Mouse (Mus musculus) neural tube, embryonic 14.5 days (tissue): ENCODE results near the gene Pgam2. TPM values are rescaled to one million over a fixed set of nuclear protein-coding genes. Genes with fewer than 3 reads are reported as not detected.

Experiments
- ATAC-seq: fragments of 200-750 bp; cut with Nextera tagmentation; 2 replicates; pipeline ENCODE4 v1.8.0; 2017; ENCODE audit warnings: low read depth, mild to moderate bottlenecking, moderate TSS enrichment, moderate library complexity
- H3K27ac ChIP-seq: fragments of 300-500 bp; sonication (generic); 2 replicates; pipeline ENCODE4 v1.5.1; 2014; ENCODE audit warnings: low read depth, mild to moderate bottlenecking, control low read depth, low read length, moderate library complexity, mixed read lengths
- H3K27me3 ChIP-seq: fragments of 300-500 bp; sonication (generic); 2 replicates; pipeline ENCODE4 v1.6.1; 2014; ENCODE audit warnings: low read length; ENCODE audit not compliant: control insufficient read depth, insufficient read depth
- H3K36me3 ChIP-seq: fragments of 300-500 bp; sonication (generic); 2 replicates; pipeline ENCODE4 v1.6.1; 2014; ENCODE audit warnings: low read length, mixed read lengths; ENCODE audit not compliant: control insufficient read depth, insufficient read depth
- H3K4me1 ChIP-seq: fragments of 300-500 bp; sonication (generic); 2 replicates; pipeline ENCODE4 v1.6.1; 2014; ENCODE audit warnings: low read length; ENCODE audit not compliant: control insufficient read depth, insufficient read depth
- H3K4me2 ChIP-seq: fragments of 300-500 bp; sonication (generic); 2 replicates; pipeline ENCODE4 v1.6.1; 2014; ENCODE audit warnings: mild to moderate bottlenecking, low read depth, low read length, control low read depth
- H3K4me3 ChIP-seq: fragments of 300-500 bp; sonication (generic); 2 replicates; pipeline ENCODE4 v1.5.1; 2014; ENCODE audit warnings: low read depth, low read length, control low read depth, mixed read lengths
- H3K9ac ChIP-seq: fragments of 300-500 bp; sonication (generic); replicated peaks from 2 replicates; pipeline ENCODE4 v1.6.1; 2014; ENCODE audit warnings: low read depth, mild to moderate bottlenecking, control low read depth, low read length, mixed read lengths
- H3K9me3 ChIP-seq: fragments of 300-500 bp; sonication (generic); 2 replicates; pipeline ENCODE4 v1.6.1; 2016; ENCODE audit warnings: low read length; ENCODE audit not compliant: control insufficient read depth
- WGBS: fragments of 180-500 bp; shearing (Covaris S2); extraction: QIAGEN DNeasy Blood & Tissue Kit; methylation state at CpG from one replicate; pipeline ENCODE4 v1.1.7; 2014; 5-methylcytosine and 5-hydroxymethylcytosine counted together
- polyA plus RNA-seq: library from polyadenylated mRNA; unstranded; fragments of >200 nt; fragmentation: Nextera tagmentation; extraction: Ambion mirVana; gene quantifications from 2 replicates; pipeline ENCODE4 v1.2.1, GENCODE M21; 2014

Gene Pgam2
- polyA plus RNA-seq, 1 experiment from 2014 or later, result 2.8 TPM

DNA sequence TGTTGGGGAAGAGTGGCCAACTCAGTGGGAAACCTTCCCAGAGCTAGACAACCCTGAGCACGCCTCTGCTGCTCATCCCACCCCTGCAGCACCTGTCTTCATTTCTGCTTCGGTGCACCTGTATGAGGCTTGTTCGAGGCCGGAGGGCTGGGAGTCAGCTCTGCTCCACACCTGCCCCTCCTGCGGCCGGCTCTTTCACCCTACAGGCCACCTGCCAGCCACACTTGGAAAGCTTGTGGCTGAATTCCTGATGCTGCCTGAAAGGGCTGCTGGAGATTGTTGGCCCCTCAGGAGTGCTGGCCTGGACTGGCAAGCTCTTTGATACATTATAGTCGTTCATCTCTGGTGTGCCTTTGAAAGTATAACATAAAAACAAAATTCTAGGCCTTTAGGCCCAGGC, 36.8 kb upstream of the Pgam2 start:
- no peak overlapping the region for H3K4me2 ChIP-seq
- H3K27ac ChIP-seq, result no peak overlapping the region
- no peak overlapping the region for H3K4me3 ChIP-seq
- H3K27me3 ChIP-seq, result no peaks in the 10 kb centered on the region
- H3K9me3 ChIP-seq, result no peaks in the 10 kb centered on the region
- no peaks in the 10 kb centered on the region for H3K4me1 ChIP-seq
- H3K36me3 ChIP-seq, result no peaks in the 10 kb centered on the region
- no peak for ATAC-seq
- 81% methylated on average over 7 of the region's 7 CpGs for WGBS
- H3K9ac ChIP-seq, result no peak overlapping the region

DNA sequence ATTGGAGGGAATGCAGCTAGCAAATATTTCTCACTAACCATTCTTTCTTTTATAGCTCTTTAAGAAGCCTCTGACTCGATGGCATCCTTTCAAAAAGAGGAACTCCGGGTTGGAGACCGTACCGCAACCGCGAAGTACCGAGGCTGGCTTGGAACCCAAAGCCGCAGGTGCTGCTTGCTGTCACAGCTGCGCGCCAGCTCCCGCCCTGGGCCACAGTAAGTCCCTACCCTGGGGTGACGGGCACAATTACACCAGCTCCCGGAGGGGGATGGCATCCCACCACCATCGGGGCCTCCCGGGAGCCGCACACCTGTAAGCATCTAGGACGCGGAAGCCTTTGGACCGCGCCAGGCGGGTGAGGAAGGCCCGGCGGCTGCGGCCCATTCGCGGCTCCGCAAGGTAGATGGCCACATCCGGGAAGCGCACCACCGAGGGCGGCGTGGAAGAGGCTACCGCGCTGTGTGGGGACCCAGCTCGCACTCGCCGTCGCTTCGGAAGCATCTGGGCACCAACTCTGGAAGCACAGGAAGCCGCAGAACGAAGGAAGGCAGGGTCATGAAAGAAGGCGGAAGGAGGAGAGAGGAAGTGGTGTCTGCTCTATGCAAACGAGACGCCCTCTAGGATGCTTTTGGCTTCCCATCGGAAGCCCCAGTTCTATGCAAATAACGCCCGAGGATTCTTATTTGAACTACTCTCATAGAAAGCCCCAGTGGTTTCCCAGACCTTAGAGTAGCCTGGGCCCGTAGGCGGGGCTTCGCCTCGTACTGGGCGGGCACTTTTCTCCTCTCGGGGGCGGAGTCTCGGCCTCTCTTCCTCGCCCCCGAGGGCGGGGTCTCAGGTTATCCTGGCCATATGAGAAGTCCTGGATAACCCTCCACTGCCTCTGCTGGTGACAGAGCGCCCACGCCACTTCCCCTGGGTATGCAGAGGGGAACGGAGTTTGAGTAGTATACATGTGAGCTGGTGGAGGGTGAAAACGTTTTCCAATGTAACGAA, 34.0 kb upstream of the Pgam2 start, which contains the start of gene Polm:
TSS of gene Polm (minus strand) at position 766 of the 996 bp plus-strand sequence.
- no peaks in the 10 kb centered on the region for H3K9me3 ChIP-seq
- H3K36me3 ChIP-seq, result no peaks in the 10 kb centered on the region
- no peaks in the 10 kb centered on the region for H3K27me3 ChIP-seq
- H3K4me1 ChIP-seq, result no peaks in the 10 kb centered on the region
- peak within 1 kb of the TSS; percentile 87 for H3K4me2 ChIP-seq
- peak within 1 kb of the TSS; percentile 66 for H3K27ac ChIP-seq
- peak within 1 kb of the TSS; percentile 67 for H3K9ac ChIP-seq
- peak; percentile 96 for ATAC-seq
- H3K4me3 ChIP-seq, result peak within 1 kb of the TSS; percentile 64
- under 1% methylated on average over 63 of the region's 63 CpGs for WGBS

DNA sequence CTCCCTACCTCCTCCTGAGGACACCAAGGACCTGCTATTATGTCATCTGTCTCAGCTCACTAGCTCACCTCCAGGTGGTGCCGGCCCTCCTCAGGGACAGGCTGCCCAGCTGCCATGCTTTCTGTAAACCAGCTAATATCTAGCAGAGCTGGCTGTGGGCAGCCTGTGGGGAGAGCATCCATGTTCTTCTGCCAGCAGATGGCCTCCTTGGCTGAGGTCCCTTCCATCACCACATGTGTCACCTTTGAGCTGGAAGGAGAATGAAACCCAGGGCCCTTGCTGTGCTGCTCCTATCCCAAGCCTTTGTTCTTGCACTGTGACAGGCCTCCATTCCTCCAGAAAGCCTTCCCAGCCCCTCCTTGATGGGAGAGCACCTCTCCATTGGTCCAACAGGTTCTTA, 32.6 kb upstream of the Pgam2 start:
- ATAC-seq, result 0 out of 2 replicates have a peak, but pooled peaks have one; percentile 9

DNA sequence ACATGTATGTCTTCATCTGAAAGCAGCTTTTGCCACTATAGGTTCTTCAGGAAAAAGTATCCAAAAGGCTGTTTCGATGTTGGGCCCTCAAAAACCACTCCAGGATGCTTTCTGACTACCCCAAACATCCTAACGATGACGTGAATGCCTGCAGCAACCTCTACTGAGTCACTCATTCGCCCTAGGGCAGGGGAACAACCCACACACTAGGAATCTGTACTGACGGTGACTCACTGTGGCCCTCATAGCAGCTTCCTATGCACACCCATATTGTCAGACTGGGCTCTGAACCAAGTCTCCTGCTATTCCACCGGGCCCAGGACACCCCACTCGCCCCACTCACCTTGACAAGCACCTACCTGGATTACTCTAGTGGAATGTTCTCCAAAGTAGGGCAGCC, 31.5 kb upstream of the Pgam2 start:
- Histone ChIP-seq H3K9me3 (no peaks in the 10 kb centered on the region), H3K36me3 (peaks cover 5% of the 10 kb centered on the region; the same call in 1 of the 2 replicates), H3K27ac (no peak overlapping the region), H3K4me3 (no peak overlapping the region), H3K4me1 (no peaks in the 10 kb centered on the region), H3K4me2 (no peak overlapping the region), H3K9ac (no peak overlapping the region), H3K27me3 (no peaks in the 10 kb centered on the region)
- no peak for ATAC-seq
- WGBS, result 91% methylated on average over 7 of the region's 7 CpGs

More for the DNA sequence above, 32.6 kb upstream of the Pgam2 start:
- no peaks in the 10 kb centered on the region for H3K4me1 ChIP-seq
- no peaks in the 10 kb centered on the region for H3K27me3 ChIP-seq
- H3K9ac ChIP-seq, result no peak overlapping the region
- no peak overlapping the region for H3K4me2 ChIP-seq
- no peak overlapping the region for H3K27ac ChIP-seq
- H3K4me3 ChIP-seq, result no peak overlapping the region
- no peaks in the 10 kb centered on the region for H3K9me3 ChIP-seq
- peaks cover 5% of the 10 kb centered on the region; the same call in 1 of the 2 replicates for H3K36me3 ChIP-seq
- 65% methylated on average over 1 of the region's 1 CpGs for WGBS

DNA sequence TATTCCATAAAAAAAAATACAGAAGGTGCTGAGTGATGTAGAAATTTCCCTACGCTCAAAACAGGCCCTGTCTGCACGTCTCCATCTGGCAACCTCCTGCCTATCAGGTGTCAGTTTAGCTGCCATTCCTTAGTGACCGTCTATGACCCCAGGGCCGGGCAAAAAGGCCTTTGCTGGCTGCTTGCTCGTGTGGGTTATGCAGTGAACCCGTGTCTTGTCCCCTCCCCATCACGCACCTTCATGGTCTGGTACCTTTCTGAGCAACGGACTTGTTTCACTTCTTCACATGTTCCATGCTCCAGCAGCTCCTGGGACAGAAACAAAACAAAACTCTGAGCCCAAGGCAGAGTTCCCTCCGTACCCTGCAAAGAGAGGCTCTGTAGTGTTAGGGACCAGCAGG, 31.0 kb upstream of the Pgam2 start:
- no peaks in the 10 kb centered on the region for H3K9me3 ChIP-seq
- no peak overlapping the region for H3K4me3 ChIP-seq
- no peak for ATAC-seq
- H3K36me3 ChIP-seq, result peaks cover 5% of the 10 kb centered on the region
- no peak overlapping the region for H3K27ac ChIP-seq
- no peak overlapping the region for H3K9ac ChIP-seq
- H3K4me1 ChIP-seq, result no peaks in the 10 kb centered on the region
- WGBS, result 93% methylated on average over 9 of the region's 9 CpGs
- no peaks in the 10 kb centered on the region for H3K27me3 ChIP-seq
- no peak overlapping the region for H3K4me2 ChIP-seq

DNA sequence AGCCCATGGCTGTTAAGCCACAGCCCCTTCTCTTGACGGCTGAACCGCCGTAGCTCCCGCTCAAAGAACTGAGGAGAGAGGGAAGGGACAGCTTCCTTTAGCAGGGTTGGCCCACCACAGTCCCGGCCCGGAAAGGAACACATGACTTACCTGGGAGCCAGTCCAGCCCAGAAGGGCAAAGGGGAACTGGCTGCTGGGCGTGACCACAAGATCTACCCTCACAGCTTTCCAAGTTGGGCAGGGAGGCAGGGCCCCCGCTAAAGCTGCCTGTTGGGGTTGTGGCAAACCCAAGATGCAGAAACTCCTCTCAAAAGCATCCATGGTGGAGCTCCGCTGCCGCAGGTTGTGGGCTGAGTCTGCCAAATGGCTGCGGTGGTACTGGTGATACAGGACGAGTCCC, 25.8 kb upstream of the Pgam2 start:
- no peak for ATAC-seq
- no peak overlapping the region for H3K4me3 ChIP-seq
- H3K27me3 ChIP-seq, result no peaks in the 10 kb centered on the region
- H3K9me3 ChIP-seq, result no peaks in the 10 kb centered on the region
- no peaks in the 10 kb centered on the region for H3K4me1 ChIP-seq
- no peak overlapping the region for H3K4me2 ChIP-seq
- H3K36me3 ChIP-seq, result peaks cover 5% of the 10 kb centered on the region
- no peak overlapping the region for H3K9ac ChIP-seq
- 93% methylated on average over 12 of the region's 12 CpGs for WGBS
- H3K27ac ChIP-seq, result no peak overlapping the region

DNA sequence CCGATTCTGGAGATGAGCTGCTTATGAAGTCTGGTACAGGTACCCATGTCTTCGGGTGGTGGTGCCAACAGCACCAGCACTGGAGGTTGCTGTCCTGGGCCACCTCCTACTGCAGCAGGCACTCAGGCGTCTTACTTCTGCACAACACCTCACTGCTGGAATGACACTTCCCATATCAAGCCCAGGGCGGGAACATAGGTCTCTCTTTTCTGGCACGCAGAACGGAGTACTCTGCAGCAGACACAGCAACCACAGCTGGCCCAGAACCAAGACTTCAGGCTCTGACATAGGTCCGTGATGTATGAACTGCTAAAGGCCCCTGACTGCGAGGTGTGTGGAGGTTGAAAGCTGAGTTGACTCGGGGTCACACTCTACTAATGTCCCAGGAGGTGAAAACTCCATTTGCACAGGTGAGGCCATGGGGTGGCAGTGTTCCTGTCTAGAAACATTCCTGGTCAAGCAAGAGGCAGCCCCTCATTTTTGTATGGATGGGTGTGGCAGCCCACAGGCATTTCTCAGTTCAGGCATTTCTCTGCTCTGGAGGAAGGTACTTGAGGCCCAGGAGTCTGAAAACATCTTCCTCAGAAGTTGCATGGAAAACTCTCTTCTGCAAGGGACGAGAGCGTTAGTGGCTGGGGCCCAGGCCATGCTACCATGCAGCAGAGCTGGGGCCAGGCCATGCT, 25.1 kb upstream of the Pgam2 start:
- H3K4me3 ChIP-seq, result no peak overlapping the region
- WGBS, result 94% methylated on average over 11 of the region's 11 CpGs
- peaks cover 5% of the 10 kb centered on the region for H3K36me3 ChIP-seq
- ATAC-seq, result no peak
- H3K9me3 ChIP-seq, result no peaks in the 10 kb centered on the region
- no peak overlapping the region for H3K4me2 ChIP-seq
- no peaks in the 10 kb centered on the region for H3K27me3 ChIP-seq
- no peak overlapping the region for H3K9ac ChIP-seq
- no peak overlapping the region for H3K27ac ChIP-seq
- H3K4me1 ChIP-seq, result no peaks in the 10 kb centered on the region

DNA sequence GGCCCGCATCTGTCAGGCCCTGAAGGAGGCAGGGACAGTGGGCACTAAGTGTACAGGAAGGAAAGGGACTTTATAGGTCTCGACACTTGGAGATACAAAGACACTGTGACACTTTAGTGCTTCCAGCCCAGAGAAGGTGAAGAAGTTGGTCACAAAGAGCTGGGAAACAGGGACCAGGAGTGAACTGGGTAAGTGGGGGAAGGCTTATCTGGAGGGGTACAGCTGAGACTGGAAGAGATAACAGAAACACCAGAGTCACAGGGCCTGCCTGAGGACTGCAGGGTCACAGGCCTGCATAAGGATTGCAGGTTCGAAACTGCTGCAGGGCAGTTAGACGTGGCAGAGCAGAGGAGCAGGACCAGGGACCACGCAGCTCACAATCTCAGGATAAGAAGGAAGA, 24.4 kb upstream of the Pgam2 start:
- WGBS, result 91% methylated on average over 5 of the region's 5 CpGs
- no peak overlapping the region for H3K4me2 ChIP-seq
- H3K9me3 ChIP-seq, result no peaks in the 10 kb centered on the region
- H3K27ac ChIP-seq, result no peak overlapping the region
- H3K9ac ChIP-seq, result no peak overlapping the region
- H3K4me1 ChIP-seq, result no peaks in the 10 kb centered on the region
- H3K36me3 ChIP-seq, result peaks cover 5% of the 10 kb centered on the region
- no peak overlapping the region for H3K4me3 ChIP-seq
- no peak for ATAC-seq
- H3K27me3 ChIP-seq, result no peaks in the 10 kb centered on the region

DNA sequence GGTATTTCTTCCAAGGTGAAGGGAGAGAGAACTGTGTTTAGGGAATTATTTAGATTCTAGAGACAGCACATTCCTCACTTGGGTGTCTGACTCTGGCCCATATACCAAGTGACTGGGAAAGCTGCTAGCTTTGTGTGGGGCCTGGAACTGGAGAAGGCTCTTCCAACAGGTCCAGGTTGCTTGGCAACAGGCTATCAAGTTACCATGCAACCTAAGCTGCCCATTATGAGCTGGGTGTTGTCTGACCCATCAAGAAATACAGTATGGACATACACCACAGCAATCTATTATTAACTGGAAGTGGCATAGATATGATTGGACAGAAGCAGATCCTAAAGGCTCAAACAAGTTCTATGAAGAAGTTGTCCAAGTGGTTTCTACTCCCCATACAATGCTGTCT, 21.9 kb upstream of the Pgam2 start:
- H3K4me2 ChIP-seq, result no peak overlapping the region
- H3K9me3 ChIP-seq, result no peaks in the 10 kb centered on the region
- H3K27me3 ChIP-seq, result no peaks in the 10 kb centered on the region
- H3K9ac ChIP-seq, result no peak overlapping the region
- H3K36me3 ChIP-seq, result no peaks in the 10 kb centered on the region; the same call in 1 of the 2 replicates
- no peaks in the 10 kb centered on the region for H3K4me1 ChIP-seq
- H3K4me3 ChIP-seq, result no peak overlapping the region
- H3K27ac ChIP-seq, result no peak overlapping the region
- ATAC-seq, result no peak
